Mouse (Mus musculus) megakaryocyte, adult 5-6 weeks (primary cell): ENCODE measurements around the gene Pam16. TPM values are rescaled to one million over a fixed set of nuclear protein-coding genes. Genes with fewer than 3 reads are reported as not detected.

ENCODE experiments used
- ATAC-seq: 2 replicates; pipeline ENCODE4 v1.8.0; 2016; ENCODE audit warnings: mild to moderate bottlenecking, inconsistent platforms; ENCODE audit not compliant: poor library complexity, severe bottlenecking
- total RNA-seq, 2 experiments: library from RNA; stranded (forward) in 1 of 2; stranded (reverse) in 1 of 2; fragments of 153-499, 151-499 nt in 1 of 2; fragments of 221-1000, 200-1000 nt in 1 of 2; gene quantifications; 2 replicates each; pipeline versions ENCODE4 v1.2.3 to v1.2.4; 2015 to 2017

Pam16 gene
- total RNA-seq, 2 experiments from 2014 or later: 18.1 to 30.8 TPM

DNA sequence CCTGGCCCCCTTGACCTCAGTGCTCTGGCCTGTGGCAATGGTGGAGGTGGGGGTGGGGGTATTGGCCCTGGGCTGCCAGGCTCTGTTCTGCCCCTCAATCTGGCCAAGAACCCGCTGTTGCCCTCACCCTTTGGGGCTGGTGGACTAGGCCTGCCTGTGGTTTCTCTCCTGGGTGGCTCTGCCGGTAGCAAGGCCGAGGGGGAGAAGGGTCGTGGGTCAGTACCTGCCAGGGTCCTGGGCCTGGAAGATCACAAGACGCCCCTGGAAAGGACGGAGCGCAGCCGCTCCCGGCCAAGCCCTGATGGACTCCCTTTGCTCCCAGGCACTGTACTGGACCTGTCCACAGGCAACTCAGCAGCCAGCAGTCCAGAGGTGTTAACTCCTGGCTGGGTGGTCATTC, 11.1 kb downstream of the Pam16 start:
- no peak for ATAC-seq

DNA sequence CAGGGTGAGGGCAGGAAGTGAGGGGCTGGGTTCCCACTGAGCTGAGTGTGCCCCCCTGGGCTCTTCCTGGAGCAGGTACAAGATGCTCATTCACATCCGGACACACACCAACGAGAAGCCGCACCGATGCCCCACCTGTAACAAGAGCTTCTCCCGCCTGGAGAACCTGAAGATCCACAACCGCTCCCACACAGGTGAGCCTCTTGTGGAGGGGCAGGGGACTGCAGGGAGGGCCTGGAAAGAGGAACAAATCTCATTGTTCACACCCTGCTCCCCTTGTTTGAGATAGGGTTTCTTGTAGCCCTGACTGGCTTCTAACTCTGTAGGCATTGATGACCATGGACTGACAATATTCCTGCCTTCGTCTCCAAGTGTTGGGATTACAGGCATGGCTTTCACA, 13.1 kb downstream of the Pam16 start:
- no peak for ATAC-seq

- no peak for ATAC-seq
These were observed 13.6 kb downstream of the Pam16 start for GRCm38 (mm10) chr16:4611193-4611592.

DNA sequence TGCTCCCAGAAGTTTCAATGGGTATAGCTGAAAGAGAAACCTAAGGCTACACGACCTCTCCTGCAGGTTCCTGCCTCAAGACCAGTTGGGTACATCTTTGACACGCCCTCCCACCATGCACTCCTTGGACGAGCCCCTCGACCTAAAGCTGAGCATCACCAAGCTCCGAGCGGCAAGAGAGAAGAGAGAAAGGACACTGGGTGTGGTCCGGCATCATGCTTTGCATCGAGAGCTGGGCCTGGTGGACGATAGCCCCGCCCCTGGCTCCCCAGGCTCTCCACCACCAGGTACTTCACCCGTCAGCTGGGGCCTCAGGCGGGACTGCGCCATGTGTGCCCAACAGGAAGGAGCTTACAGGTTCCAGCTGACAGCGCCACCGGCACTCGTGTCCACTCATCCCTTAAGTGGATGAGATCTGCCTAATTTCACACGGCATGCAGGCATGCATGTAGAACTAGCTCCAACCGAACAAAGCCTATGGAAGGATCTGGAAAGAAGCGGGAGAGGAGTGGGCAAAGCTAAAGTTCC, 16.2 kb downstream of the Pam16 start:
- ATAC-seq: no peak

DNA sequence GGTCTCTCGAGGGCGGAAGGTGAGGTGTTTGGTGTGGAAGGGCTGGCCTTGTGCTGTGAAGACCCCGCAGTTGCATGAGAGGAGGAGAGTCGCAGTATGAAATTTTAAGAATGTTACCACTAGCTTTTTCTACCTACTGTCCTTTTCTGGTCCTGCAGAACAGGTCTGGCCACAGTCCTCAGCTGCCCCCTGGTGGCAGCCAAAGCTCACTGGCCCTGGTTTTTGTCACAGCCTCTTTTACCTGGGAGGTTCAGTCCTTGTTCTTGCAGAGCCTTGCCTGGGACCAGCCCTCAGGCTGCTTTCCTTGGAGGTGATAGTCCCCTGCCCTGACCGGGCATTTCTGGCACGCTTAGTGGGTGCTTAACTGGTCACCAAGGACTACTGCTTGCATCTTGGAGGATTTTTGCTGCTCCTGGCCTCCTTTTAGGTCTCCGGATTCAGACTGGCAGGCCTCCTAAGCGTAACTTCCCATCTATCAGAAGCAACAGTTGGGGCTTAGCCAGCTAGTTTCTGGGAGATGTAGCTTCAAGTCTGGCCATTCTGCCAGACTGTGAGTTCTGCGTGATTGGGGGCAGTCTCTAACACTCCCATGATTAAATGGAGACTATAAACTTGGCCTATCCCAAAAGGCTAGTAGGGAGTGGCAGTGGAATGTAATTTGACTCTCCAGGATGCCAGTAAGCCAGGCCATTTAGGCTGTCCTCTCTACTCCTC, 16.8 kb downstream of the Pam16 start:
- ATAC-seq: peak; percentile 91

- 0 out of 2 replicates have a peak, but pooled peaks have one; percentile 39 for ATAC-seq
These were observed 18.2 kb downstream of the Pam16 start for GRCm38 (mm10) chr16:4606431-4607084.

DNA sequence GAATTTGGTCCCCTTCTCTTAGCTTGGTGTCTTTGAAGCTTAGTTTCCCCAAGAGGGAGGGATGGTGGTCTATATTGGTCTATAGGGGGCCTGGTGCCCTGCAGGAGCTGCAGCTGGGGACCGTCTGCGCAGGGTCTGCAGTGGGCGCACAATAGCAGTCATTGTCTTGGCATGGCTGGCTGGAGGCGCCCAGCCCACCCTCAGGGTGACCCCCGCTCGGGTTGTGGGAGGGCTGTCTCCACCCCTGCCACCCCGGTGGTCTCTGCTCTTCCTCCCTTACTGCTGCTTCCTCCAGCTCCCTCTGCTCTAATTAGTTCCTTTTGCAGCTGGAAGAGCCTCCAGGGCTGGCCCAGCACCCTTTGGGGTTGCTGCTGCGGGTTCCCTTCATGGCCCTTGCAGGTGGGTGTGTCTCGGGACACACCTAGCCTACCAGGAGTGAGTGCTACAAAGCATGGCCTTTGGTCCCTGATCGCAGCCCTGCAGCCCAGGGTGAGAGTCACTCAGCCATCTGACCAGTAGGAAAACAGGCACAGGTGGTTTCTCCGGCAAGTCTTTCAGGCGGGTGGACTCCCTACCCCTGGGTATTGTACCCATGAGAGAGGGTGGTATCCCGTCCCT, 19.2 kb downstream of the Pam16 start:
- no peak for ATAC-seq

GRCm38 (mm10) chr16:4604293-4604837, 20.4 kb downstream of the Pam16 start:
- no peak for ATAC-seq

- ATAC-seq: no peak
These were observed 21.3 kb downstream of the Pam16 start for GRCm38 (mm10) chr16:4603453-4603837.

DNA sequence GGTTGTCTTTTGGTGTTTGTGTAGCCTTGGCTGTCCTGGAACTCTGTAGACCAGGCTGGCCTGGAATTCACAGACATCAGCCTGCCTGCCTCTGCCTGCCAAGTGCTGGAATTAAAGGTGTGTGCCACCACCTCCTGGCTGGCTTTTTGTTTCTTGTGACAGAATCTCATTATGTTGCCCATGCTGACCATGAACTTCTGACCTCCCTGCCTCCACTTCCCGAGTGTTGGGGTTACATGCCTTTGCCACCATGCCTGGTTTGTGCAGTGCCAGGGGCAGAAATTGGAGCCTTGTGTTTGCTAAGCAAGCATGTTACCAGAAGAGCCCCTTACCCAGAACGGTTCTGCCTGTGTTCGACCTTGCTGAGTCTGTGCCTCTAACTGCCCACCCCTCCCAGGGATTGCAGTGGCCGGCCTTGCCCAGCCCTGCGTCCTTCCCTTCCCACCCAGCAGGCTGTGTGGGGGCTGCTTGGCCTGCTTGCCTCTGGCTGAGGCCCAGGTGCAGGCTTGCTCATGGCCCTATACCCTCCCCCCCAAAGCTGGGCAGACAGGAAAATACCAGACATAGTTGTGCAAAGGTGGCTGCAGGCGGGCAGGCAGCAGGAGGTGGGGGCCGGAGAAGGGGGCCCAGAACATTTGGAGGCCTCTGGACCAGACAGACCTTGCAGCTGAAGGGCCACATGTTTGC, 21.9 kb downstream of the Pam16 start:
- no peak for ATAC-seq

DNA sequence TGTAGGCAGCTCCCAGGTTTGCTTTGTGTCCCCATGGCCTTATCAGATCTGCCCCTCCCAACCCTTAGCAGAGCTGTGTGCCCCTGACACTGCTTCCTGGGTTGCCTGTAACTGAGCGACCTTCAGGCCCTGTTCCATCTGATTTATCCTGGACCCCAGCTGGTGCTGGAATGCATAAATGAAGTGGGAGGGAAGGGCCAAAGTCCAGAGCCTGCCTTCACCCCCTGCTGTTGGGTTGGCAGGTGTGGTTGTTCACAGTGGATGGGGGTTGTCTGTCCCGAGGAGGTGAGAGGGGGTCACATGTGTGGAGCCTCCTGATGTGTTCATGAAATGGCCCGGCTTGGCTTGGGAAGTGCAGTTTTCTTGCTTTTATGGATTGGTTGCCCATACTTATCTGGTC, 22.6 kb downstream of the Pam16 start:
- no peak for ATAC-seq

DNA sequence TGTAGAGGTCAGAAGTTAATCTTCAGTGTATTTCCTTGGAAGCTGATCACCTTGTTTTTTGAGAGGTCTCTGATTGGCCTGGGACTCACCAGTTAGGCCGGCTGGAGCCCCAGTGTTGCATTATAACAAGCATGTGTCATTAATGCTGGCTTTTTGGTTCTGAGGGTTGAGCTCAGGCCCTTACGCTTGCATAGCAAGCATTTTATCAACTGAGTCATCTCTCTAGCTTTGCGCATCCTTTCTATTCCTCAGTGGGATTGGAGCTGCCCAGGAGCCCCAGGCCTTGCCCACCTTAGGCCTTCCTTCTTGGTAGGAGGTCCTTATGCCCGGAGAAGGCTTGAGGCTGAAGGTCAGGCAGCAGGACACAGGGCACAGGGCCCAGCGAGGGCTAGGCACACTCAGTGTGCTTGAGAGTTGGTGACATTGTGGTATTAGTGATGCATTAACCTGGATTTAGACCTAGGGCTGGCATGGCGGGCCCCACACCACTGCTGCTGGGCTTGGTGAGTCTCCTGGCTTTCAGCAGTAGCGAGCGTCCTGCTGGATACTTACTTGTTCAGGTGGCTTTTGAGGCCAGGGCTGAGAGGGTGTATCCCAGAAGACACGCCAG, 24.0 kb downstream of the Pam16 start:
- ATAC-seq: no peak

GRCm38 (mm10) chr16:4599616-4600015, 25.2 kb downstream of the Pam16 start:
- no peak for ATAC-seq

GRCm38 (mm10) chr16:4598891-4599543, 25.8 kb downstream of the Pam16 start:
- ATAC-seq: no peak

- no peak for ATAC-seq
These were observed 26.7 kb downstream of the Pam16 start for GRCm38 (mm10) chr16:4598041-4598440.

DNA sequence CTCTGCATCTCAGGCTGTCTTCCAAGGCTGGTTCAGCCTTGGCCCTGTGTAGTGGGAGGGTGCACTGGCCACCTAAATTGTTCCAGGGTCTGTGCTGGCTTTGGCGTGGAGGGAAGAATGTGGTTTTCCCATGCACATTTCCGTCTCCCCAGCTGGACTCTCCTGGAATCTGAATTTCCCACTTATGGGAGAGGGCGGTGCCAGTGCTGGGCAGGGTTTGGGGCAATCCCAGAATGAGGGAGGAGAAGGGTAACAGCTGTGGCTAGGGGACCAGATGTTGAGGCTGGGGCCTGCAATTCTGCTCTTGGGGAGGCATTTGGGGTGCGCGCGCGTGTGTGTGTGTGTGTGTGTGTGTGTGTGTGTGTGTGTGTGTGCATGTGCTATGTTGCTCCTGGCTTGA, 27.5 kb downstream of the Pam16 start:
- no peak for ATAC-seq

GRCm38 (mm10) chr16:4596836-4597235, 28.0 kb downstream of the Pam16 start:
- ATAC-seq: no peak

DNA sequence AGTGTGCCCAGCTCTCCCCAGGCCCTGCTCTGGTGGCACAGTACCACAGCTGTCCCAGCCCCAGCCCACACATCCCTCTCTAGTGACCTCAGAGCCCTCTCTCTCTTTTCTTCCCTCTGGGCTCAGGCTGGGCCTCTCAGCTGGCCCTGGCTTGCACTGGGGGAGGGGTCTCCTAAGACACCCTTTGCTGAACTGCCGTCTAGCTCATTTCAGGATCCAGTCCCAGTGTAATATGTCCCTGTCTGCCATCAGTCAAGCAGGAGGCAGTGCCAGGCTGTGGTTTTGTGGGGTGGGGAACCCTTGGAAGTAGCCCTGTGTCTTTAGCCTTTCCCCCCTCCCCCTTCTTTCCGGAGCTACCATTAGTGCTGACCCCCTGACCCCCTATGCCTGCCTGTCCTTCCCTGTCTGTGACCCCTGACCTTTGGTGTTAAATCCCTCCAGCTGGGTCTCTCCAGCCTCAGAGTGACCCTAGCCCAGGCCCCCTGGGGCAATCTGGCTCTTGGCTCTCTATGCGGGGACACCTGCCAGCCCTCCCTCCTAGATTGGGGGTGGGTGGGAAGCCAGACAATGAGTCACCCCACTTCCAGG, 28.6 kb downstream of the Pam16 start:
- ATAC-seq: no peak

- ATAC-seq: no peak
These were observed 29.2 kb downstream of the Pam16 start for GRCm38 (mm10) chr16:4595527-4595963.
